Mouse (Mus musculus) heart, embryonic 11.5 days (tissue): ENCODE results near the gene Pde1b. TPM values are rescaled to one million over a fixed set of nuclear protein-coding genes. Genes with fewer than 3 reads are reported as not detected.

Source experiments
- ATAC-seq: fragments of 200-750 bp; cut with Nextera tagmentation; replicated peaks from 2 replicates; pipeline ENCODE4 v1.8.0; 2017; ENCODE audit warnings: moderate library complexity; ENCODE audit not compliant: insufficient number of reproducible peaks, low FRiP score, low TSS enrichment
- H3K27ac ChIP-seq: fragments of 300-500 bp; sonication (generic); 2 replicates; pipeline ENCODE4 v1.5.1; 2014; ENCODE audit warnings: mild to moderate bottlenecking, low read depth, low read length
- H3K27me3 ChIP-seq: fragments of 300-500 bp; sonication (generic); 2 replicates; pipeline ENCODE4 v1.6.1; 2014; ENCODE audit warnings: mild to moderate bottlenecking, low read length, mixed read lengths; ENCODE audit not compliant: control insufficient read depth, insufficient read depth
- H3K36me3 ChIP-seq: fragments of 300-500 bp; sonication (generic); 2 replicates; pipeline ENCODE4 v1.6.1; 2014; ENCODE audit warnings: mild to moderate bottlenecking, low read length, moderate library complexity, mixed read lengths; ENCODE audit not compliant: control insufficient read depth, insufficient read depth
- H3K4me1 ChIP-seq: fragments of 300-500 bp; sonication (generic); 2 replicates; pipeline ENCODE4 v1.6.1; 2014; ENCODE audit warnings: low read length; ENCODE audit not compliant: control insufficient read depth, insufficient read depth
- H3K4me2 ChIP-seq: fragments of 300-500 bp; sonication (generic); 2 replicates; pipeline ENCODE4 v1.6.1; 2014; ENCODE audit warnings: mild to moderate bottlenecking, moderate library complexity
- H3K4me3 ChIP-seq: fragments of 300-500 bp; sonication (generic); 2 replicates; pipeline ENCODE4 v1.5.1; 2014; ENCODE audit warnings: low read depth, low read length
- H3K9ac ChIP-seq: fragments of 300-500 bp; sonication (generic); 2 replicates; pipeline ENCODE4 v1.6.1; 2014; ENCODE audit warnings: mild to moderate bottlenecking, low read depth, low read length, moderate library complexity
- H3K9me3 ChIP-seq: fragments of 300-500 bp; sonication (generic); replicated peaks from 2 replicates; pipeline ENCODE4 v1.6.1; 2016; ENCODE audit warnings: low read length; ENCODE audit not compliant: control insufficient read depth
- WGBS: fragments of 180-500 bp; shearing (Covaris S2); extraction: QIAGEN DNeasy Blood & Tissue Kit; methylation state at CpG from one replicate; pipeline ENCODE4 v1.1.7; 2014; ENCODE audit not compliant: insufficient replicate concordance; 5-methylcytosine and 5-hydroxymethylcytosine counted together
- polyA plus RNA-seq: library from polyadenylated mRNA; unstranded; fragments of >200 nt; fragmentation: Nextera tagmentation; extraction: Ambion mirVana; gene quantifications from 2 replicates; pipeline ENCODE4 v1.2.1, GENCODE M21; 2014

Pde1b gene
- polyA plus RNA-seq, 1 experiment from 2014 or later = 4.0 TPM

DNA sequence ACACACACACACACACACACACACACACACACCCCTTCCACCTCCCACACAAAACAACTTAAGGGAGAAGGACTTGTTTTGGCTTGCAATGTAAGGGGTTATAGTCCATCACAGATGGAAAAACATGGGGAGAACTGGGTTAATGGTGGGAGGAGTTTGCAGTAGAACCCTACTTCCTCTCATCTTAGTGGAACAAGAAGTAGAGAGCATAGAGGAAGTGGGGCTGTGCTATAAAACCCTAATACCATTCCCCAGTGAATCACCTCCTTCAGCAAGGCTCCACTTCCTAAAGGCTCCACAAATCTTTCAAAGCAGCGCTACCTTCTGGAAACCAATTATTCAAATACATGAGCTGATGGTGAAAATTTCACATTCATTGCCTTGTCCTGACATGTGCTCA, 46.6 kb downstream of the Pde1b start:
- Histone ChIP-seq H3K27ac (no peak overlapping the region), H3K9me3 (no peaks in the 10 kb centered on the region), H3K9ac (no peak overlapping the region), H3K4me2 (no peak overlapping the region), H3K4me3 (no peak overlapping the region), H3K36me3 (no peaks in the 10 kb centered on the region), H3K27me3 (no peaks in the 10 kb centered on the region), H3K4me1 (no peaks in the 10 kb centered on the region)
- ATAC-seq = no peak
- 69% methylated on average over 1 of the region's 1 CpGs for WGBS

DNA sequence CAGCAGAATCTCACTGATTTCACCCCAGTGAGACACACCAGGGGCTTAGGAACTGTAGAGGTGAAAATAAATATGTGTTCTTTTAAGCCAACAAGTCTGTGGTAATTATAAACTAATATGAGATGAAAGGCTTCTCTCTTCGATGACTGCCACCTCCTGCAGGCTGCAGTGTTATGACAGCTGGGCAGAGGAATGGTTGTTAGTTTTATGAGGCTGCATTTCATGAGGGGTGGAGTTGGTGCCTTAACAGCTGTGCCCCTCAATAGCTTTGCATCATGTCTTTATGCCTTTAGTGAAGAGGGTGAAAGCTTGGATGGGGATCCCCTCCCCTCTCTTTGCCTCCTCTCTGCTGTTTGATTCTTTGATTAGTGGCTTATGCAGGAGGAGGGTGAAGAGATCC, 48.2 kb downstream of the Pde1b start:
- WGBS = 33% methylated on average over 1 of the region's 1 CpGs
- Histone ChIP-seq H3K27me3 (no peaks in the 10 kb centered on the region), H3K9me3 (no peaks in the 10 kb centered on the region), H3K36me3 (no peaks in the 10 kb centered on the region), H3K9ac (no peak overlapping the region), H3K4me3 (no peak overlapping the region), H3K4me1 (no peaks in the 10 kb centered on the region), H3K27ac (no peak overlapping the region), H3K4me2 (no peak overlapping the region)
- ATAC-seq = no peak

GRCm38 (mm10) chr15:103552096-103552690, 49.4 kb downstream of the Pde1b start:
- no peak for ATAC-seq
- Histone ChIP-seq H3K9ac (no peak overlapping the region), H3K36me3 (no peaks in the 10 kb centered on the region), H3K4me1 (no peaks in the 10 kb centered on the region), H3K27ac (no peak overlapping the region), H3K27me3 (no peaks in the 10 kb centered on the region), H3K9me3 (no peaks in the 10 kb centered on the region), H3K4me2 (no peak overlapping the region), H3K4me3 (no peak overlapping the region)
- 48% methylated on average over 3 of the region's 3 CpGs for WGBS

DNA sequence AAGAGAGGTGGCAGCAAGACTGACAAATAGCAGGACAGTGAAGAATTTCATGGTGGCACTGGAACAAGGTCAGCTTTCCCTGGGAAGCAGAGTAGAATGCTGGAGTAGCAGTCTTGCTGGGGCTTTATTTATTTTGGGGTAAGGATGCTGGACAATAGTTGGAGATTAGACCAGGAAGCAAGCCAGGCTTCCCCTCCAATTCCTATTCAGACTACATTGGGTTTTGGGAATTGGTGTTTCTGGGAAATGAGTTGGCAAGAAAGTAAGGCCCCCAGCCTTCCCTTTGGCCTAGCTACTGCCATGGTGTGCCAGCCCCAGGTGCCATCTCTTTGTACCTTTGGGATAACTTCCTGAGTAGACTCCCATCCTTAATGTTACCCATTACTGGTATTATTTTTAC, 62.1 kb downstream of the Pde1b start, which contains the start of gene Glycam1:
TSS of gene Glycam1 (minus strand) at position 101 of the 400 bp plus-strand sequence.
- H3K4me3 ChIP-seq = no peak within 1 kb of the TSS
- no peak for ATAC-seq
- H3K27me3 ChIP-seq = no peaks in the 10 kb centered on the region

More for the DNA sequence above, 62.1 kb downstream of the Pde1b start, which contains the start of gene Glycam1:
- Histone ChIP-seq H3K4me1 (no peaks in the 10 kb centered on the region), H3K36me3 (no peaks in the 10 kb centered on the region), H3K9me3 (no peaks in the 10 kb centered on the region), H3K4me2 (no peak within 1 kb of the TSS), H3K27ac (no peak within 1 kb of the TSS), H3K9ac (no peak within 1 kb of the TSS)

Other genes with a start within 250 kb of the Pde1b start
- gene Nfe2, start 244.6 kb upstream of the Pde1b start, polyA plus RNA-seq = 21.9 and 24.2 TPM in 2 replicates
- 217 and 221 TPM in 2 replicates for gene Copz1, start 230.3 kb upstream of the Pde1b start, polyA plus RNA-seq
- 0.41 and 0.53 TPM in 2 replicates for gene Gpr84, start 192.4 kb upstream of the Pde1b start, polyA plus RNA-seq
- gene Zfp385a, start 162.9 kb upstream of the Pde1b start, polyA plus RNA-seq = 10.2 and 11.6 TPM in 2 replicates
- gene Itga5, start 136.3 kb upstream of the Pde1b start, polyA plus RNA-seq = 66.4 and 82.7 TPM in 2 replicates
- gene Gtsf1, start 72.6 kb upstream of the Pde1b start, polyA plus RNA-seq = 38.0 and 38.5 TPM in 2 replicates
- not detected in 2 replicates for gene Gtsf2, start 54.6 kb upstream of the Pde1b start, polyA plus RNA-seq
- gene Nckap1l, start 49.2 kb upstream of the Pde1b start, polyA plus RNA-seq = 0.87 and 1.9 TPM in 2 replicates
- 82.6 and 82.9 TPM in 2 replicates for gene Ppp1r1a, start 35.0 kb downstream of the Pde1b start, polyA plus RNA-seq
- not detected in 2 replicates for gene Glycam1, start 62.0 kb downstream of the Pde1b start, polyA plus RNA-seq